Mouse (Mus musculus) liver (tissue): Measurements from ENCODE around the gene Evx2.
A peak's percentile ranks its signal among the peaks of the same experiment; 100 is the strongest.

Experiments
- DNase-seq: peaks from one replicate; pipeline ENCODE4 v3.0.0-alpha.2; 2020; ENCODE audit warnings: mixed read lengths

The Evx2 gene

GRCm38 (mm10) chr2:74659507-74660005 lies at the start of gene Evx2:
Evx2 (minus strand) TSS chr2:74659557.
- DNase-seq: no peak

- DNase-seq: no peak
These were observed 49.3 kb upstream of the Evx2 start for GRCm38 (mm10) chr2:74708676-74709075.

DNA sequence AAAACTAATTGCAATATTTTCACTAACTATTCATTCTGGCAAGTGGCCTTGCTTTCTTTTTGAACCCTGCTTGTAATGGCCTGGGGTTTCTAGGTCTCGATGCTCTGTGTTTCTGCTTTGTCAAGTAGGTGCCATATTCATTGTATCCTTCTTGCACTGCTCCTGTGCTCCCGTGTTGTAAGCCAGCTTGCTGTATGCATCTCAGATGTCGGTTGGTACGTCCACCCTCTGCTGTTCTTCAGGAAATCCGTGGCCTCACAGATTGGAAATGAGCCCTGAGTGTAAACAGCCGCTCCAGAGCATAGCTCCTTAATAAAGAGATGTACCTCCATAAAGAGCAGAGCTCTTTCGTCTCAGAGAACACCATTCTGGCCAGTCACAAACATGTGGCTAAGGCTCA lies 48.2 kb upstream of the Evx2 start:
- DNase-seq: no peak

GRCm38 (mm10) chr2:74706393-74706960 lies 47.1 kb upstream of the Evx2 start:
- no peak for DNase-seq

- DNase-seq: no peak
These were observed 46.2 kb upstream of the Evx2 start for GRCm38 (mm10) chr2:74705467-74706089.

GRCm38 (mm10) chr2:74704999-74705466 lies 45.7 kb upstream of the Evx2 start:
- DNase-seq: no peak

DNA sequence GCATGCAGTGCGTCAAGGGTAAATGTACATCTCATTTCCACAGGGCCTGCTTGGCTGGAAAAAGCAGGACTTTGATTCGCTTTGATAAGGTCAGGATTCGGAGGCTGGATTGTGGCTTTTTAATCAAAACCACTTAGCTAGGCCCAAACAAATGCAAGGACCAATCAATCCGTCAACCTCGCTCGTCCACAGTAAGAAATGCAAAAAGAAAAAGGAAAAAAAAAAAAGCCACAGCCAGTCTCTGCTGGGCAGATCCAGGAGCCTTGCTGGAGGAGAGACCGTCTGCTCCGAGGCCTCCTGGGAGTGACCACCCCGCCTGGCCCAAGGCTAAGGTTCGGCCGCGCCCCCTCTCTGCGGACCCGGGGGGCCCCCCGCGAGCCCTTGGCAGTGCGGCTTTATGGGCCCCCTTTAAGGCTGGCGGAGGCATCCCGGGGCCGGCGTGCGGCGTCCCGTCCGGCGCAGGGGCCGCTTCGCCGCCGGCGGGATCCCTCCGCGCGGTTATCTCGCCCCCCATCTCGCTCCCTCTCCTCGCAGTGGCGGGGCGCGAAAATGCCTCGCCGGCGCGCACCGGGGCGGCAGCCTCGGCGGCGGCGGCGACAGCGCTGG lies 45.1 kb upstream of the Evx2 start, which contains the start of gene Hoxd8:
Gene Hoxd8 (plus strand): TSS at position 223 of the 606 bp plus-strand sequence.
- DNase-seq: no peak

- no peak for DNase-seq
These were observed 44.5 kb upstream of the Evx2 start for GRCm38 (mm10) chr2:74703720-74704392.

DNA sequence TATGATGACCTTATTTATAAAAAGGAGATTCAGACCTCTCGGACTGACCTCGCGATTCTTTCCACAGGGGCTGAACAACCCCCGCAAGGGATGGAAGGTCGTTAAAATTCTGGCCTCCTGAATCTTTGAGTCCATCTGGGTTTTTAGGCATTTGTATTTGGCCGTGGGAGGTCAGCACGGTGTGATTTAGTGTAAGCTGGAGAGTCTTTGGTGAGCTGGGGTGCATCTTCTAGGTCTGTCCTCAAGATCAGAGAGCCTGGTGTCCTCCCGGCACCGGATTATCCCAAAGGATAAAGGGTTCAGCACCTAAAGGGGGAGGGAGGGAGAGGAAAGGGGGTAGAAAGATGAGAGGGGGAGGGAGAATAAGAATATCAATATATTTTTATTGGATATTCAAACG lies 44.0 kb upstream of the Evx2 start:
- DNase-seq: no peak

DNA sequence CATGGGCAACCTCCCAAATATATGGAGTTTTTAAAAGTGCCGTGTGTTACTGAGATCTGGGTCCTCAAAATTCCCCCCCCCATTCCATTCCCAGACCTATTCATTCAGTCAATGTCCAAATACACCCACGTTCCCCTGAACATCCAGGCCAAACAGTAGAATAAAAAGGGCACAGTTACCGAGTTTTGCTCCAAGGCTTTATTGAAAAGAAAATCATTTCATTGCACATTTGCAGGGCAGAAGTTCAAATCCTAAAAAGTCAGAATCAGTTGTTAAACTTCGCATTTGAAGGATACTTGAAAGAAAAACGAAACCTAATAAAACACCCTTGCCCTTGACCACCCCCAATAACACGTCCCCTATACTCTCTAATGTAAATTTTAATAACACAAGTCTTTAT lies 43.5 kb upstream of the Evx2 start:
- DNase-seq: no peak

DNA sequence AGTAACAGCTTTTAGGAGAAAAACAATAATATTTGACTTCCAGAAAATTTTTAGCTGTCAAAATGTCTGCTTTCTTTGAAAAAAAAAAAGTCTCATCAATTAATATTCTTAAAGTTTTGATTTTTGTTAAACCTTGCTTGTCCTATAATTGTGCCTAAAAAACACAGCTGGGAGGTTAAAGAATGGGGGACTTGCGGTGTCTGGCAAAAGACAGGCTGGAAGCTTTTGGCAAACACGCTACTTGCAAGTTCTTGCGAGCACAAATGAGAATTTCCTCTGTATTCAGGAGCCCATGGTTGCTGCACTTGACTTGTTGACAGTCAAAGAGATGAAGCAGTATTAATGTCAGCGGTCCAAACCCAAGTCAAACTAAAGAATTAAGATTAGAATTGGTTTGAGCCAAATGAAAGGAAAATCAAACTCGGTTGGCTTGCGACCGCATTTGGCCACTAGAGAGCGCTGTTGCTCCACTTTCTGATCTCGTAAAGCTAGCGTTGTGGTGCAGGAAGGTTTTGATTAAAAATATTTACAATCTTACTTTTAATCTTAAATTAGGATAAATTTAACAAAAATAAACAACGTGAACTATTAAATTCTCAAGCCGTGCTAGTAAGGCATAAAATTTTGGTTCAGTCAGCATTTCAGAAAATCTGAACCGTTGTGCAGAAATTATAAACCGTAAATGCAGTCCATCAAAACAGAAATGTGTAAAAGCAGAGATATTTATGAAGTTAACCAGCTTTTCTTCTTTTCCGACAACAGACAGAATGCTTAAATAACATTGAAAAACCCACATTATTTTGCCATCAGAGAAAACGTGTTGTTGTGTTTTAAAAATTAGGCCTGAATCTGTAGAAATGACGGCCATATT lies 42.8 kb upstream of the Evx2 start:
- peak; percentile 60 for DNase-seq

DNA sequence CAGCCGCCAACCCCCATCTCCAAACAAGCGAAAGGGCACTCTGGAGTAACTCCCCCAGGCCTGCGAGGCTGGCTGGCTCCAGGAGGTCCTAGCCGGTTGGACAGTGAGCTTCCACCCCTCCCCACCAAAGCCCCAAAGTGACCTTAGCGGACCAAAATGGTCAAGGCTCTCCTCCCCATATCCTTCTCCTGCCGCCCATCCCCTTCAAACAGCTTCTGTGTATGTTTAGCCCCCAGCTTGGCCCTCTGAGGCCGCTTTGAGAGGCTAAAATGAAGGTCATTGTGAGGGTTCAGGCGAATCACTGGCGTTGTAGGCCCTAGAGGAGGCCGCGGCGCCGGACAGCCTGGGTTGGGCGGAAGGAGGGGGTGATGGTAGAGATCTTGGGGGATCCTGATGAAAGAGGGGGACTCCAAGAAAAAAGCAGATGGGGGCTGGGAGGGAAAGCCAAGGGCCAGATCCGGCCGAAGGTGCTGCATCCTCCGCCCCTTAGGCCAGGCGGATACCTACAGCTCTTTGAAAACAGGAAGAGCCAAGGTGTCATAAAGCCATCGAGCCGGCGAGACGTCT lies 41.3 kb upstream of the Evx2 start:
- no peak for DNase-seq

DNA sequence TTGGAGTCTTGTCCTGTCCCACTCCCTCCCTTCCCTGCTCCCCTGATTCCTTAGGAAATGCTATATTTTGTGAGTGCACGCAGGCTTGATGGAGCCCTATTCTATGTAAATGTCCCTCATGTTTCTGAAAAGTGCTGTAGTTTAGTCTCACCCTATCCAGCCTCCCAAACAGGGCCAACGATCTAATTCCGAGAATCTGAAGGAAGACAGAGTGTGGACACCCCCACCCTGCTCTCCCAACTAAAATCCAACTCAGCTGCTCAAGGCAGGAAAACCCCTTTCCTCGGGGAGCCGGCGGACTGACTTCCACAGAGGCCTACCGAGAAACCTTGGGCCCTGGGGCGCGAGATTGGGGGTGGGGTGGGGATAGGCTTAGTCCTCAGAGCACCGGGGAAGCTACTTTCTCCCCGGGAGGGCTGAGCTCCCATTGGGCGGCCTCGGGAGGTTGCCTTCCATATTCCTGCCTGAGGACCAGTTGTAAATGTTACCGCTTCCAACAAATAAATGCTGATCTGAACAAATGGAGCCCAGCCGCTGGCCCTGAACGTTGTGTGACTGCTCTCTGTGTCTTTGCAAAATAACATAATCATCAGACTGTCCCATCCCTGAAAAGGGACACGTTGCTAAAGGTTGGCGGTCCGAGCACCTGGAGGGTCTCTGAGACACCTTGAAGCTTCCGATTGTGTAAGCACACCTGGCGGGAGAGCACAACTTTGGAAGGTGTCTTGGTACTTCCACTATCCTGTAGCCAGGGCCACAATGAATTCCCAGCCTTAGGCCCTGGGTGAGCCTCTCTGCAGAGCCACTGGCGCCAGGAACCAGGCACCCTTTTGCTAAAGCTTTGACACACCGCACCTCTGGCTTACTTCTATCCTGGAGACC lies 40.5 kb upstream of the Evx2 start:
- no peak for DNase-seq

DNA sequence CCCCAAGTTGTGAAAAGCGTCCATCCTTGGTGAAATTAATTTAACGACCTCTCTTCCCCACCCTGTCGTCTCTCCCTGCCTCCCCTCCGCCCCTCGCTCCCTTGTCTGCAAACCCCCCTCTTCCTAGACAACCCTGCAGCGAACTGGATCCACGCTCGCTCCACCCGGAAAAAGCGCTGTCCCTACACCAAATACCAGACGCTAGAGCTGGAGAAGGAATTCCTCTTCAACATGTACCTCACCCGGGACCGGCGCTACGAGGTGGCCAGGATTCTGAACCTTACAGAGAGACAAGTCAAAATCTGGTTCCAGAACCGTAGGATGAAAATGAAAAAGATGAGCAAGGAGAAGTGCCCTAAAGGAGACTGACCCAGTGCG lies 39.7 kb upstream of the Evx2 start:
- no peak for DNase-seq

DNA sequence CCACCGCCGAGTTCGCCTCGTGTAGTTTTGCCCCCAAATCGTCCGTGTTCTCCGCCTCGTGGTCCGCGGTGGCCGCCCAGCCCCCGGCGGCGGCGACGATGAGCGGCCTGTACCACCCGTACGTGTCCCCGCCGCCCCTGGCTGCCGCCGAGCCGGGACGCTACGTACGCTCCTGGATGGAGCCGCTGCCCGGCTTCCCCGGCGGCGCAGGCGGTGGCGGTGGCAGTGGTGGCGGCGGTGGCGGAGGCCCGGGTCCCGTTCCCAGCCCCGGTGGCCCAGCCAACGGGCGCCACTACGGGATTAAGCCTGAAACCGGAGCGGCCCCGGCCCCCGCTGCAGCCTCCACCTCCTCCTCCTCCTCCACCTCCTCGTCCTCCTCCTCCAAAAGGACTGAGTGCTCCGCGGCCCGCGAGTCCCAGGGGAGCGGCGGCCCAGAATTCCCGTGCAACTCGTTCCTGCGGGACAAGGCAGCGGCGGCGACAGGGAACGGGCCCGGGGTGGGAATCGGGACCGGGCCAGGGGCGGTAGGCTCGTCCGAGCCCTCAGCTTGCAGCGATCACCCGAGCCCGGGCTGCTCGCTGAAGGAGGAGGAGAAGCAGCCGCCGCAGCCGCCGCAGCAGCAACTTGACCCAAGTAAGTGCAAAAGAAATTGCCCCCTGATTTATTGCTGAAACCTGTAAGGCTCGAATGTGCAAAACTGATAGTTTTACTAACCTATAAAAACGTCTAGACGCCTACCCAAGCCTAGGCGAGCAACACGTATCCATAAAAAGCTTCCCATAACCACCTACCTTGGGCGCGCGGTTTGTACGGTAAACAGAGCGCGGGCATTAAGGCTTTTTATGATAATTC lies 39.1 kb upstream of the Evx2 start:
- DNase-seq: no peak

DNA sequence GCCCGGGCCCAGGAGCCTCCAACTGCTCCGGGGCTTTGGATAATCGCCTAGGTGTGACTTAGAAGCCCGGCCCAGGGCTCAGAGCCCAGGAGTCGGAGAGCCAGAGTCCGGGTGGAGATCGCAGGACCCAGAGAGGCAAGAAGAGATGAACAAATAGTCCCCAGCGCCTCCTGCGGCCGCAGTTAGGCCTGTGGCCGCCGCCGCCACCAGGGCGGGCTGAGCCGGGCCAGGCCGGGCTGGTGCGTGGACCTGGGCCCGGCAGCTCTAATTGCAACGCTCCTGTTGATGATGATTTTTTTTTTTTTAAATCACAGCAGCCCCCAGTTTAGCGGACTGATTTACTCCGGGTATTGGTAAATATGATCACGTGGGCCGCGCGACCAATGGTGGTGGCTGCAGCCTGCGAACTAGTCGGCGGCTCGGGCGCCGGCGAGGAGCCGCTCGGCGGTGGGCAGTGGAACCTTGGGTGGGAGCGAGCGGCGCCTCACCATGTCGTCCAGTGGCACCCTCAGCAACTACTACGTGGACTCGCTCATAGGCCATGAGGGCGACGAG lies 38.3 kb upstream of the Evx2 start, which contains the start of gene Hoxd9:
Gene Hoxd9 (plus strand): TSS at position 161 of the 555 bp plus-strand sequence.
- no peak for DNase-seq

- no peak for DNase-seq
These were observed 37.3 kb upstream of the Evx2 start for GRCm38 (mm10) chr2:74696442-74697335.

GRCm38 (mm10) chr2:74695813-74696430 lies 36.6 kb upstream of the Evx2 start:
- no peak for DNase-seq
